Mouse (Mus musculus): ENCODE data around the gene Usp18. TPM values are rescaled to one million over a fixed set of nuclear protein-coding genes. Genes with fewer than 3 reads are reported as not detected.

The Usp18 gene
- polyA plus RNA-seq (2014; fragmentation: Nextera tagmentation; extraction: Ambion mirVana): 2.8 and 3.3 TPM in 2 replicates

GRCm38 (mm10) chr6:121245127-121246036, at the start of gene Usp18:
Gene Usp18 (plus strand): TSS chr6:121245906.
- WGBS: 4% methylated on average over 35 of the region's 35 CpGs
- H3K36me3 ChIP-seq (ENCODE audit: insufficient read depth): no peaks in the 10 kb centered on the region
- H3K4me1 ChIP-seq (ENCODE audit: insufficient read depth): no peaks in the 10 kb centered on the region
- TF ChIP-seq CTCF (IDR thresholded peaks at IDR 0.05; ENCODE audit: low read depth): no peak
- H3K4me3 ChIP-seq (ENCODE audit: low read depth, low read length): peak within 1 kb of the TSS; percentile 60
- H3K9me3 ChIP-seq (ENCODE audit: low read depth, low read length): no peaks in the 10 kb centered on the region
- DNase-seq: peak; percentile 93
- peak; percentile 96 for ATAC-seq (ENCODE audit: insufficient read depth)
- H3K9ac ChIP-seq: peak within 1 kb of the TSS; percentile 58
- H3K4me2 ChIP-seq: peak within 1 kb of the TSS; percentile 69
- H3K27ac ChIP-seq (ENCODE audit: low read depth): no peak within 1 kb of the TSS
- H3K27me3 ChIP-seq (ENCODE audit: insufficient read depth, low read length): peaks cover 11% of the 10 kb centered on the region; the same call in 1 of the 2 replicates

GRCm38 (mm10) chr6:121197807-121198365, 47.8 kb upstream of the Usp18 start:
- no peak for TF ChIP-seq CTCF (IDR thresholded peaks at IDR 0.05; ENCODE audit: low read depth)
- Histone ChIP-seq H3K4me2 (no peak overlapping the region), H3K4me1 (ENCODE audit: insufficient read depth) (no peaks in the 10 kb centered on the region), H3K36me3 (ENCODE audit: insufficient read depth) (peaks cover 16% of the 10 kb centered on the region), H3K4me3 (ENCODE audit: low read depth, low read length) (no peak overlapping the region), H3K27ac (ENCODE audit: low read depth) (no peak overlapping the region), H3K9ac (no peak overlapping the region), H3K27me3 (ENCODE audit: insufficient read depth, low read length) (no peaks in the 10 kb centered on the region), H3K9me3 (ENCODE audit: low read depth, low read length) (no peaks in the 10 kb centered on the region)
- DNase-seq (no peak), ATAC-seq (ENCODE audit: insufficient read depth) (no peak)
- 47% methylated on average over 9 of the region's 9 CpGs for WGBS

GRCm38 (mm10) chr6:121200458-121200857, 45.2 kb upstream of the Usp18 start:
- no peaks in the 10 kb centered on the region for H3K9me3 ChIP-seq (ENCODE audit: low read depth, low read length)
- H3K27ac ChIP-seq (ENCODE audit: low read depth): no peak overlapping the region
- no peak overlapping the region for H3K4me2 ChIP-seq
- H3K4me3 ChIP-seq (ENCODE audit: low read depth, low read length): no peak overlapping the region
- H3K9ac ChIP-seq: no peak overlapping the region
- 82% methylated on average over 3 of the region's 4 CpGs for WGBS
- no peak for TF ChIP-seq CTCF (IDR thresholded peaks at IDR 0.05; ENCODE audit: low read depth)
- peaks cover 4% of the 10 kb centered on the region; the same call in 1 of the 2 replicates for H3K36me3 ChIP-seq (ENCODE audit: insufficient read depth)
- DNase-seq (no peak), ATAC-seq (ENCODE audit: insufficient read depth) (no peak)
- H3K4me1 ChIP-seq (ENCODE audit: insufficient read depth): no peaks in the 10 kb centered on the region
- H3K27me3 ChIP-seq (ENCODE audit: insufficient read depth, low read length): no peaks in the 10 kb centered on the region

GRCm38 (mm10) chr6:121202026-121202425, 43.7 kb upstream of the Usp18 start:
- H3K4me2 ChIP-seq: no peak overlapping the region
- no peaks in the 10 kb centered on the region for H3K4me1 ChIP-seq (ENCODE audit: insufficient read depth)
- no peak for DNase-seq
- no peaks in the 10 kb centered on the region for H3K36me3 ChIP-seq (ENCODE audit: insufficient read depth)
- ATAC-seq (ENCODE audit: insufficient read depth): no peak
- TF ChIP-seq CTCF (IDR thresholded peaks at IDR 0.05; ENCODE audit: low read depth): no peak
- no peaks in the 10 kb centered on the region for H3K9me3 ChIP-seq (ENCODE audit: low read depth, low read length)
- no peak overlapping the region for H3K9ac ChIP-seq
- H3K27ac ChIP-seq (ENCODE audit: low read depth): no peak overlapping the region
- H3K27me3 ChIP-seq (ENCODE audit: insufficient read depth, low read length): no peaks in the 10 kb centered on the region
- no peak overlapping the region for H3K4me3 ChIP-seq (ENCODE audit: low read depth, low read length)
- WGBS: 81% methylated on average over 5 of the region's 5 CpGs

GRCm38 (mm10) chr6:121206481-121206880, 39.2 kb upstream of the Usp18 start:
- H3K4me2 ChIP-seq: no peak overlapping the region
- DNase-seq: no peak
- 82% methylated on average over 5 of the region's 5 CpGs for WGBS
- H3K4me3 ChIP-seq (ENCODE audit: low read depth, low read length): no peak overlapping the region
- no peaks in the 10 kb centered on the region for H3K36me3 ChIP-seq (ENCODE audit: insufficient read depth)
- H3K9me3 ChIP-seq (ENCODE audit: low read depth, low read length): no peaks in the 10 kb centered on the region
- peaks cover 2% of the 10 kb centered on the region for H3K4me1 ChIP-seq (ENCODE audit: insufficient read depth)
- ATAC-seq (ENCODE audit: insufficient read depth): no peak
- H3K27me3 ChIP-seq (ENCODE audit: insufficient read depth, low read length): peaks cover 17% of the 10 kb centered on the region
- no peak for TF ChIP-seq CTCF (IDR thresholded peaks at IDR 0.05; ENCODE audit: low read depth)
- H3K9ac ChIP-seq: no peak overlapping the region
- no peak overlapping the region for H3K27ac ChIP-seq (ENCODE audit: low read depth)

- H3K27ac ChIP-seq (ENCODE audit: low read depth): no peak overlapping the region
- no peak overlapping the region for H3K4me2 ChIP-seq
- H3K9ac ChIP-seq: no peak overlapping the region
- 53% methylated on average over 2 of the region's 2 CpGs for WGBS
- no peaks in the 10 kb centered on the region for H3K9me3 ChIP-seq (ENCODE audit: low read depth, low read length)
- peaks cover 8% of the 10 kb centered on the region for H3K4me1 ChIP-seq (ENCODE audit: insufficient read depth)
- no peaks in the 10 kb centered on the region for H3K36me3 ChIP-seq (ENCODE audit: insufficient read depth)
- H3K4me3 ChIP-seq (ENCODE audit: low read depth, low read length): no peak overlapping the region
- ATAC-seq (ENCODE audit: insufficient read depth) (peak; percentile 7; the same call in 1 of the 2 replicates), DNase-seq (peak; percentile 34)
- no peak for TF ChIP-seq CTCF (IDR thresholded peaks at IDR 0.05; ENCODE audit: low read depth)
- peaks cover 23% of the 10 kb centered on the region for H3K27me3 ChIP-seq (ENCODE audit: insufficient read depth, low read length)
Measured at GRCm38 (mm10) chr6:121209584-121209983, 36.1 kb upstream of the Usp18 start.
